Mouse (Mus musculus): ENCODE results near the gene Crybg3.

- TF ChIP-seq CTCF (IDR thresholded peaks at IDR 0.05; ENCODE audit: control insufficient read depth, insufficient read depth, insufficient replicate concordance, low read depth, low read length) (no peak), POLR2A (IDR thresholded peaks at IDR 0.05; ENCODE audit: control insufficient read depth, low read depth, low read length) (no peak)
These were observed 122.8 kb downstream of the Crybg3 start for GRCm38 (mm10) chr16:59477955-59478354.

All from testis, adult 2 months (tissue).